9 mouse cellular contexts compared by ENCODE assay signal in genomic region chr5:44726546-44727476, GRCm38 (mm10).
DNase-seq lines count a peak whose midpoint lies in the region; ATAC-seq and TF ChIP-seq lines count a peak whose summit lies in the region.
"Had no signal": no experiment of that assay in that cellular context is flagged by ENCODE, and none has a peak within 500 bp of the region (broad histone marks: within the 10 kb centered on the region; RNA-seq: fewer than 3 reads in every experiment).

No protein-coding gene starts in this region.

- no peak for TF ChIP-seq CTCF in left cerebral cortex, adult 2 months (IDR thresholded peaks at IDR 0.05)

- no peaks in the 10 kb centered on the region for H3K27me3 ChIP-seq in embryonic facial prominence, embryonic 13.5 days
- H3K27me3 ChIP-seq in hindbrain, embryonic 15.5 days: no peaks in the 10 kb centered on the region
- H3K27me3 ChIP-seq in midbrain, embryonic 13.5 days: no peaks in the 10 kb centered on the region
- H3K27me3 ChIP-seq in intestine, embryonic 15.5 days (replicated peaks): no peaks in the 10 kb centered on the region

- no peak overlapping the region for H3K4me3 ChIP-seq in left cerebral cortex, adult 2 months
- no peak overlapping the region for H3K4me3 ChIP-seq in embryonic facial prominence, embryonic 13.5 days
- no peak overlapping the region for H3K4me3 ChIP-seq in hindbrain, embryonic 15.5 days
- H3K4me3 ChIP-seq in midbrain, embryonic 13.5 days (replicated peaks): no peak overlapping the region
- H3K4me3 ChIP-seq in intestine, embryonic 15.5 days (replicated peaks): no peak overlapping the region
- H3K4me3 ChIP-seq: myocyte had no signal

- intact Hi-C loops in left cerebral cortex, adult 2 months (cut with DNase I): loop anchor here (10.0 kb wide), 1 partner anchor 548 kb away; no protein-coding TSS in a partner anchor
- intact Hi-C loops in left cerebral cortex, postnatal 4 days (cut with DNase I): no loop called here

- WGBS in embryonic facial prominence, embryonic 13.5 days: 64% methylated on average over 14 of the region's 14 CpGs
- WGBS in hindbrain, embryonic 15.5 days: 68% methylated on average over 14 of the region's 14 CpGs
- 75% methylated on average over 14 of the region's 14 CpGs for WGBS in midbrain, embryonic 13.5 days
- 60% methylated on average over 14 of the region's 14 CpGs for WGBS in intestine, embryonic 15.5 days

- H3K36me3 ChIP-seq in embryonic facial prominence, embryonic 13.5 days: no peaks in the 10 kb centered on the region
- no peaks in the 10 kb centered on the region for H3K36me3 ChIP-seq in hindbrain, embryonic 15.5 days
- no peaks in the 10 kb centered on the region for H3K36me3 ChIP-seq in midbrain, embryonic 13.5 days
- H3K36me3 ChIP-seq in intestine, embryonic 15.5 days: no peaks in the 10 kb centered on the region

- H3K27ac ChIP-seq in left cerebral cortex, adult 2 months: peak overlapping the region; percentile 51
- 0 out of 2 replicates have a peak overlapping the region, but pooled peaks have one; percentile 13 for H3K27ac ChIP-seq in embryonic facial prominence, embryonic 13.5 days
- H3K27ac ChIP-seq in hindbrain, embryonic 15.5 days (replicated peaks): no peak overlapping the region; the same call in 1 of the 2 replicates
- peak overlapping the region; percentile 44 for H3K27ac ChIP-seq in midbrain, embryonic 13.5 days
- no peak overlapping the region for H3K27ac ChIP-seq in intestine, embryonic 15.5 days

- ATAC-seq in embryonic facial prominence, embryonic 13.5 days (ENCODE audit: insufficient number of reproducible peaks, insufficient read depth, low FRiP score, low TSS enrichment, low read depth): no peak
- peak; percentile 23; the same call in 1 of the 2 replicates for ATAC-seq in hindbrain, embryonic 15.5 days (ENCODE audit: low FRiP score, low read depth)
- ATAC-seq in midbrain, embryonic 13.5 days: peak; percentile 66
- no peak for ATAC-seq in intestine, embryonic 15.5 days

- H3K9me3 ChIP-seq in embryonic facial prominence, embryonic 13.5 days: no peaks in the 10 kb centered on the region
- H3K9me3 ChIP-seq in hindbrain, embryonic 15.5 days: no peaks in the 10 kb centered on the region
- no peaks in the 10 kb centered on the region for H3K9me3 ChIP-seq in midbrain, embryonic 13.5 days
- H3K9me3 ChIP-seq in intestine, embryonic 15.5 days: no peaks in the 10 kb centered on the region

- H3K4me2 ChIP-seq in embryonic facial prominence, embryonic 13.5 days: no peak overlapping the region
- peak overlapping the region; percentile 13 for H3K4me2 ChIP-seq in hindbrain, embryonic 15.5 days
- no peak overlapping the region for H3K4me2 ChIP-seq in midbrain, embryonic 13.5 days (replicated peaks)
- H3K4me2 ChIP-seq in intestine, embryonic 15.5 days (replicated peaks): no peak overlapping the region

- peaks cover 19% of the 10 kb centered on the region for H3K4me1 ChIP-seq in embryonic facial prominence, embryonic 13.5 days
- 0 out of 2 replicates have a peak, but pooled peaks cover 8% of the 10 kb centered on the region for H3K4me1 ChIP-seq in hindbrain, embryonic 15.5 days (replicated peaks)
- peaks cover 15% of the 10 kb centered on the region for H3K4me1 ChIP-seq in midbrain, embryonic 13.5 days (replicated peaks)
- H3K4me1 ChIP-seq in intestine, embryonic 15.5 days (replicated peaks): no peaks in the 10 kb centered on the region

- peak in 1 of 2 experiments; percentile 25 for DNase-seq in left cerebral cortex, adult 2 months (ENCODE audit: extremely low spot score in 1 of 2, low spot score in 2 of 2)
- DNase-seq in left cerebral cortex, postnatal 4 days: no peak
- no peak for DNase-seq in thymus, postnatal 4 days
- no peak for DNase-seq in gastrocnemius, adult 18-20 months (ENCODE audit: low spot score)

- no peak overlapping the region for H3K9ac ChIP-seq in embryonic facial prominence, embryonic 13.5 days
- H3K9ac ChIP-seq in hindbrain, embryonic 15.5 days: no peak overlapping the region
- no peak overlapping the region for H3K9ac ChIP-seq in midbrain, embryonic 13.5 days (replicated peaks)
- no peak overlapping the region for H3K9ac ChIP-seq in intestine, embryonic 15.5 days

Comparison
In these comparisons a context has a peak if more than half of its experiments do, and no peak if none do; other contexts are left out.
1. H3K27ac ChIP-seq: peak in left cerebral cortex, adult 2 months (single experiment), embryonic facial prominence, embryonic 13.5 days (single experiment) and midbrain, embryonic 13.5 days (single experiment); none in hindbrain, embryonic 15.5 days (single experiment) and intestine, embryonic 15.5 days (single experiment).
2. ATAC-seq: peak in hindbrain, embryonic 15.5 days (single experiment) and midbrain, embryonic 13.5 days (single experiment); none in embryonic facial prominence, embryonic 13.5 days (single experiment) and intestine, embryonic 15.5 days (single experiment).